Mouse (Mus musculus) stomach, postnatal 0 days (tissue): Measurements from ENCODE around the gene Ino80. TPM values are rescaled to one million over a fixed set of nuclear protein-coding genes. Genes with fewer than 3 reads are reported as not detected.
A peak's percentile ranks its signal among the peaks of the same experiment; 100 is the strongest.

Source experiments
- ATAC-seq: fragments of 200-750 bp; cut with Nextera tagmentation; 2 replicates; pipeline ENCODE4 v1.8.0; 2017; ENCODE audit not compliant: low FRiP score, low TSS enrichment
- DNase-seq: peaks from one replicate; pipeline ENCODE4 v3.0.0-alpha.2; 2016; ENCODE audit warnings: low spot score
- H3K27ac ChIP-seq: fragments of 300-500 bp; sonication (generic); replicated peaks from 2 replicates; pipeline ENCODE4 v1.5.1; 2014; ENCODE audit warnings: mild to moderate bottlenecking, control low read depth
- H3K27me3 ChIP-seq: fragments of 300-500 bp; sonication (generic); 2 replicates; pipeline ENCODE4 v1.6.1; 2014; ENCODE audit warnings: low read length; ENCODE audit not compliant: control insufficient read depth, insufficient read depth
- H3K36me3 ChIP-seq: fragments of 300-500 bp; sonication (generic); 2 replicates; pipeline ENCODE4 v1.6.1; 2014; ENCODE audit warnings: low read length, mixed read lengths; ENCODE audit not compliant: control insufficient read depth, insufficient read depth
- H3K4me1 ChIP-seq: fragments of 300-500 bp; sonication (generic); replicated peaks from 2 replicates; pipeline ENCODE4 v1.6.1; 2014; ENCODE audit warnings: antibody characterized with exemption; ENCODE audit not compliant: control insufficient read depth, insufficient read depth
- H3K4me2 ChIP-seq: fragments of 300-500 bp; sonication (generic); replicated peaks from 2 replicates; pipeline ENCODE4 v1.6.1; 2014; ENCODE audit warnings: low read depth, mild to moderate bottlenecking, control low read depth, moderate library complexity
- H3K4me3 ChIP-seq: fragments of 300-500 bp; sonication (generic); 2 replicates; pipeline ENCODE4 v1.5.1; 2014; ENCODE audit warnings: low read depth, low read length, control low read depth
- H3K9ac ChIP-seq: fragments of 300-500 bp; sonication (generic); 2 replicates; pipeline ENCODE4 v1.6.1; 2014; ENCODE audit warnings: mild to moderate bottlenecking, low read length, control low read depth, mixed read lengths
- H3K9me3 ChIP-seq: fragments of 300-500 bp; sonication (generic); 2 replicates; pipeline ENCODE4 v1.6.1; 2016; ENCODE audit warnings: low read length; ENCODE audit not compliant: control insufficient read depth
- CTCF ChIP-seq: IDR thresholded peaks from 2 replicates; pipeline ENCODE4 v1.5.1; 2016; ENCODE audit warnings: antibody characterized with exemption, low read depth, mild to moderate bottlenecking, moderate library complexity
- EP300 ChIP-seq: optimal IDR thresholded peaks from 2 replicates; pipeline ENCODE3; 2016; ENCODE audit warnings: antibody characterized with exemption
- WGBS: fragments of 180-500 bp; shearing (Covaris S2); extraction: QIAGEN DNeasy Blood & Tissue Kit; methylation state at CpG from one replicate; pipeline ENCODE4 v1.1.7; 2014; 5-methylcytosine and 5-hydroxymethylcytosine counted together
- polyA plus RNA-seq: library from polyadenylated mRNA; unstranded; fragments of >200 nt; fragmentation: Nextera tagmentation; extraction: Ambion mirVana; gene quantifications from 2 replicates; pipeline ENCODE4 v1.2.1, GENCODE M21; 2015

The Ino80 gene
- polyA plus RNA-seq, 1 experiment from 2014 or later = 2.0 TPM

GRCm38 (mm10) chr2:119436467-119436866 is 41.0 kb downstream of the Ino80 start:
- H3K27ac ChIP-seq = no peak overlapping the region
- H3K9me3 ChIP-seq = no peaks in the 10 kb centered on the region
- H3K4me2 ChIP-seq = no peak overlapping the region
- no peaks in the 10 kb centered on the region for H3K27me3 ChIP-seq
- TF ChIP-seq CTCF (0 out of 2 replicates have a peak, but pooled peaks have one; percentile 8), EP300 (no peak)
- H3K4me3 ChIP-seq = no peak overlapping the region
- DNase-seq = no peak
- no peak overlapping the region for H3K9ac ChIP-seq
- no peaks in the 10 kb centered on the region for H3K4me1 ChIP-seq
- H3K36me3 ChIP-seq = peaks cover 5% of the 10 kb centered on the region; the same call in 1 of the 2 replicates
- no peak for ATAC-seq
- 97% methylated on average over 4 of the region's 4 CpGs for WGBS

- 21% methylated on average over 1 of the region's 1 CpGs for WGBS
- DNase-seq = no peak
- peaks cover 15% of the 10 kb centered on the region for H3K36me3 ChIP-seq
These were observed 63.7 kb downstream of the Ino80 start for GRCm38 (mm10) chr2:119413819-119414218.

GRCm38 (mm10) chr2:119411674-119412073 is 65.8 kb downstream of the Ino80 start:
- H3K9me3 ChIP-seq = no peaks in the 10 kb centered on the region
- no peak for TF ChIP-seq CTCF
- no peak for TF ChIP-seq EP300
- H3K4me1 ChIP-seq = no peaks in the 10 kb centered on the region
- DNase-seq = no peak
- H3K4me2 ChIP-seq = no peak overlapping the region
- H3K27me3 ChIP-seq = no peaks in the 10 kb centered on the region
- H3K4me3 ChIP-seq = no peak overlapping the region
- ATAC-seq = no peak
- H3K9ac ChIP-seq = no peak overlapping the region
- no peak overlapping the region for H3K27ac ChIP-seq
- H3K36me3 ChIP-seq = peaks cover 13% of the 10 kb centered on the region
- 55% methylated on average over 2 of the region's 2 CpGs for WGBS

More at GRCm38 (mm10) chr2:119413819-119414218, 63.7 kb downstream of the Ino80 start:
- Histone ChIP-seq H3K4me2 (no peak overlapping the region), H3K4me3 (no peak overlapping the region), H3K9ac (no peak overlapping the region), H3K27ac (no peak overlapping the region), H3K9me3 (no peaks in the 10 kb centered on the region), H3K4me1 (no peaks in the 10 kb centered on the region), H3K27me3 (no peaks in the 10 kb centered on the region)
- peak; percentile 54; the same call in 1 of the 2 replicates for ATAC-seq
- TF ChIP-seq EP300 = no peak
- TF ChIP-seq CTCF = peak; percentile 81

GRCm38 (mm10) chr2:119411016-119411415 is 66.5 kb downstream of the Ino80 start:
- Histone ChIP-seq H3K4me1 (no peaks in the 10 kb centered on the region), H3K4me3 (no peak overlapping the region), H3K9me3 (no peaks in the 10 kb centered on the region), H3K9ac (no peak overlapping the region), H3K27ac (no peak overlapping the region), H3K4me2 (no peak overlapping the region), H3K27me3 (no peaks in the 10 kb centered on the region), H3K36me3 (peaks cover 17% of the 10 kb centered on the region)
- DNase-seq = no peak
- 58% methylated on average over 5 of the region's 5 CpGs for WGBS
- ATAC-seq = no peak
- no peak for TF ChIP-seq EP300
- TF ChIP-seq CTCF = no peak

GRCm38 (mm10) chr2:119408733-119409132 is 68.8 kb downstream of the Ino80 start:
- Histone ChIP-seq H3K9me3 (no peaks in the 10 kb centered on the region), H3K27ac (no peak overlapping the region), H3K36me3 (peaks cover 9% of the 10 kb centered on the region; the same call in 1 of the 2 replicates), H3K4me2 (no peak overlapping the region), H3K9ac (no peak overlapping the region), H3K4me1 (no peaks in the 10 kb centered on the region), H3K4me3 (no peak overlapping the region), H3K27me3 (no peaks in the 10 kb centered on the region)
- no peak for DNase-seq
- TF ChIP-seq EP300 (no peak), CTCF (no peak)
- no peak for ATAC-seq

GRCm38 (mm10) chr2:119408278-119408677 is 69.2 kb downstream of the Ino80 start:
- TF ChIP-seq CTCF = no peak
- TF ChIP-seq EP300 = no peak
- H3K36me3 ChIP-seq = peaks cover 9% of the 10 kb centered on the region; the same call in 1 of the 2 replicates

More at GRCm38 (mm10) chr2:119408278-119408677, 69.2 kb downstream of the Ino80 start:
- Histone ChIP-seq H3K4me2 (no peak overlapping the region), H3K4me1 (no peaks in the 10 kb centered on the region), H3K27me3 (no peaks in the 10 kb centered on the region), H3K27ac (peak overlapping the region; percentile 13; the same call in 1 of the 2 replicates), H3K9ac (no peak overlapping the region), H3K9me3 (no peaks in the 10 kb centered on the region), H3K4me3 (no peak overlapping the region)
- ATAC-seq = no peak
- DNase-seq = peak; percentile 32
- 35% methylated on average over 8 of the region's 8 CpGs for WGBS
